Mouse (Mus musculus): ENCODE measurements around the gene Gm2115. TPM values are rescaled to one million over a fixed set of nuclear protein-coding genes. Genes with fewer than 3 reads are reported as not detected.

Gene Gm2115
- total and polyA plus RNA-seq, 3 experiments: under 0.01 to 0.14 TPM; not detected in 1

- dilution Hi-C loops (cut with MboI; ENCODE audit: extremely low pct_ligation_motif_present, extremely low pct_unique_long_range_greater_than_20kb, low sequenced_read_pairs): no loop called here
Observed at GRCm38 (mm10) chr7:84532795-84533194, 4.0 kb downstream of the Gm2115 start.

DNA sequence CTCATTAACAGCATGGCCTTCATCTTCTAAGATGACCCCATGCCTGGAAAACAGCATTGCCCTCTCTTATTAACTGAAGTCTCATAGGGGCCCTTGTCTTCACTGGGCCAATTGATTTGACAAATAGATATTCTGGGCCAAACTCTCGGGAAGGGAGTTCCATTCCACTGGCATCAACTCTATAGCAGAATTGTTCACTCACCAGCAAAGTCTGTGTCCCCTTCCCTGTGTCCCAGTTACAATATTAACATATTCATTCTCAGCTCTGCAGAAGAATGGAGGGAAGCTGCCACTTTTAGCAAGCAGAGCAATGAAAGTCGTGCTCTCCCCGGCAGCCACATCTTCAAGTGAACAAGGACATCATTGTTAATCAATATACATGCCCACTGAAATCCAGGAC, 5.9 kb downstream of the Gm2115 start:
- Histone ChIP-seq H3K4me3 (replicated peaks in 1 of 3; ENCODE audit: low read depth in 2 of 3, low read length in 2 of 3, poor library complexity in 1 of 3) (no peak overlapping the region), H3K9ac (ENCODE audit: insufficient read depth, low read depth) (no peak overlapping the region), H3K79me2 (replicated peaks; ENCODE audit: control insufficient read depth, extremely low read depth, insufficient read depth, poor library complexity, severe bottlenecking) (no peaks in the 10 kb centered on the region), H3K27me3 (replicated peaks) (no peaks in the 10 kb centered on the region), H3K36me3 (replicated peaks in 1 of 2; ENCODE audit: control insufficient read depth in 1 of 2, insufficient read depth in 1 of 2, low read length in 1 of 2) (no peaks in the 10 kb centered on the region), H3K9me3 (replicated peaks; ENCODE audit: low read length) (no peaks in the 10 kb centered on the region), H3K4me2 (ENCODE audit: insufficient read depth, low read depth, poor library complexity, severe bottlenecking) (no peak overlapping the region), H3K4me1 (ENCODE audit: control insufficient read depth in 1 of 2, insufficient read depth in 2 of 2) (no peaks in the 10 kb centered on the region), H3K27ac (ENCODE audit: insufficient read depth, low read depth) (no peak overlapping the region)
- dilution Hi-C loops (cut with MboI; ENCODE audit: extremely low pct_ligation_motif_present, extremely low pct_unique_long_range_greater_than_20kb, low sequenced_read_pairs): no loop called here
- no peak for DNase-seq (ENCODE audit: extremely low read depth)
- in situ Hi-C loops (cut with MboI; ENCODE audit: low pct_ligation_motif_present, low pct_unique_long_range_greater_than_20kb, low sequenced_read_pairs): no loop called here
- TF ChIP-seq SIN3A (IDR thresholded peaks at IDR 0.05; ENCODE audit: low read length) (no peak), MXI1 (IDR thresholded peaks at IDR 0.05; ENCODE audit: low read depth, low read length) (no peak), USF2 (conservative IDR thresholded peaks at IDR 0.05; ENCODE audit: low read depth, low read length) (no peak), ELF1 (IDR thresholded peaks at IDR 0.05; ENCODE audit: low read depth, low read length) (no peak), NELFE (IDR thresholded peaks at IDR 0.05; ENCODE audit: low read depth, low read length) (no peak), IRF4 (IDR thresholded peaks at IDR 0.05; ENCODE audit: low read depth, low read length) (no peak)

More at GRCm38 (mm10) chr7:84532795-84533194, 4.0 kb downstream of the Gm2115 start:
- 0 out of 4 replicates have a peak, but pooled peaks cover 0 to 3% of the 10 kb centered on the region in 2 experiments for H3K4me1 ChIP-seq (ENCODE audit: control insufficient read depth in 1 of 2, insufficient read depth in 2 of 2)
- H3K9ac ChIP-seq (ENCODE audit: insufficient read depth, low read depth): no peak overlapping the region
- DNase-seq (ENCODE audit: extremely low read depth): no peak
- in situ Hi-C loops (cut with MboI; ENCODE audit: low pct_ligation_motif_present, low pct_unique_long_range_greater_than_20kb, low sequenced_read_pairs): no loop called here
- no peaks in the 10 kb centered on the region for H3K9me3 ChIP-seq (replicated peaks; ENCODE audit: low read length)
- no peaks in the 10 kb centered on the region for H3K36me3 ChIP-seq (replicated peaks in 1 of 2; ENCODE audit: control insufficient read depth in 1 of 2, insufficient read depth in 1 of 2, low read length in 1 of 2)
- H3K27me3 ChIP-seq (replicated peaks): no peaks in the 10 kb centered on the region
- H3K79me2 ChIP-seq (replicated peaks; ENCODE audit: control insufficient read depth, extremely low read depth, insufficient read depth, poor library complexity, severe bottlenecking): no peaks in the 10 kb centered on the region
- H3K4me3 ChIP-seq (replicated peaks in 1 of 3; ENCODE audit: low read depth in 2 of 3, low read length in 2 of 3, poor library complexity in 1 of 3): no peak overlapping the region
- TF ChIP-seq MAX (IDR thresholded peaks at IDR 0.05; ENCODE audit: low read length) (no peak), USF1 (IDR thresholded peaks at IDR 0.05; ENCODE audit: low read depth, low read length) (no peak), MAFK (IDR thresholded peaks at IDR 0.05; ENCODE audit: insufficient replicate concordance, low read length) (no peak), MAZ (IDR thresholded peaks at IDR 0.05; ENCODE audit: low read depth, low read length) (no peak), MYC (IDR thresholded peaks at IDR 0.05; ENCODE audit: low read depth, low read length) (no peak), E2F4 (IDR thresholded peaks at IDR 0.05; ENCODE audit: insufficient replicate concordance, low read depth, low read length) (no peak), CHD1 (IDR thresholded peaks at IDR 0.05; ENCODE audit: low read depth, low read length) (no peak), SIN3A (IDR thresholded peaks at IDR 0.05; ENCODE audit: low read length) (no peak), UBTF (IDR thresholded peaks at IDR 0.05; ENCODE audit: low read depth, low read length) (no peak), CTCF (conservative IDR thresholded peaks at IDR 0.05 in 1 of 2, IDR thresholded peaks at IDR 0.05 in 1 of 2; ENCODE audit: low read depth in 2 of 2, low read length in 2 of 2) (no peak), POLR2A (IDR thresholded peaks at IDR 0.05; ENCODE audit: low read depth, low read length) (no peak), ZNF384 (IDR thresholded peaks at IDR 0.05; ENCODE audit: low read depth, low read length) (no peak), ETS1 (conservative IDR thresholded peaks at IDR 0.05; ENCODE audit: low read depth, low read length) (no peak), ELF1 (IDR thresholded peaks at IDR 0.05; ENCODE audit: low read depth, low read length) (no peak), TCF12 (IDR thresholded peaks at IDR 0.05; ENCODE audit: low read depth, low read length) (no peak), TBP (conservative IDR thresholded peaks at IDR 0.05; ENCODE audit: low read depth, low read length) (no peak), PAX5 (IDR thresholded peaks at IDR 0.05; ENCODE audit: low read length) (no peak), IRF4 (IDR thresholded peaks at IDR 0.05; ENCODE audit: low read depth, low read length) (no peak), BHLHE40 (IDR thresholded peaks at IDR 0.05; ENCODE audit: low read depth, low read length) (no peak), ZKSCAN1 (IDR thresholded peaks at IDR 0.05; ENCODE audit: borderline replicate concordance, low read depth, low read length) (no peak)
- H3K4me2 ChIP-seq (ENCODE audit: insufficient read depth, low read depth, poor library complexity, severe bottlenecking): no peak overlapping the region
- no peak overlapping the region for H3K27ac ChIP-seq (ENCODE audit: insufficient read depth, low read depth)

Data from CH12.LX (cell line).